In genomic region chr3:107037105-107037504, GRCm38 (mm10) we compare ENCODE assay signal across 7 mouse cellular contexts. TPM values are rescaled to one million over a fixed set of nuclear protein-coding genes. Genes with fewer than 3 reads are reported as not detected.
DNase-seq lines count a peak whose midpoint lies in the region; ATAC-seq lines count a peak whose summit lies in the region.

No protein-coding gene starts in this region.

- no peaks in the 10 kb centered on the region for H3K9me3 ChIP-seq in liver, embryonic 11.5 days (ENCODE audit: control insufficient read depth, low read length)
- H3K9me3 ChIP-seq in forebrain, embryonic 13.5 days (replicated peaks): no peaks in the 10 kb centered on the region
- H3K9me3 ChIP-seq in limb, embryonic 15.5 days: no peaks in the 10 kb centered on the region

- ATAC-seq in liver, embryonic 11.5 days (replicated peaks; ENCODE audit: low FRiP score): no peak
- ATAC-seq in forebrain, embryonic 13.5 days: no peak
- ATAC-seq in limb, embryonic 15.5 days (ENCODE audit: insufficient number of reproducible peaks, low FRiP score, low TSS enrichment, low read depth): no peak

- peak overlapping the region; percentile 16; the same call in 1 of the 2 replicates for H3K9ac ChIP-seq in liver, embryonic 11.5 days (ENCODE audit: low read depth, low read length)
- H3K9ac ChIP-seq in forebrain, embryonic 13.5 days: peak overlapping the region; percentile 92
- H3K9ac ChIP-seq in limb, embryonic 15.5 days: no peak overlapping the region

- H3K27ac ChIP-seq in liver, embryonic 11.5 days (ENCODE audit: low read depth, low read length): no peak overlapping the region
- peak overlapping the region; percentile 89 for H3K27ac ChIP-seq in forebrain, embryonic 13.5 days
- no peak overlapping the region for H3K27ac ChIP-seq in limb, embryonic 15.5 days

- H3K36me3 ChIP-seq in liver, embryonic 11.5 days (ENCODE audit: control insufficient read depth, insufficient read depth, low read length): no peaks in the 10 kb centered on the region
- H3K36me3 ChIP-seq in forebrain, embryonic 13.5 days (ENCODE audit: poor library complexity, severe bottlenecking): no peaks in the 10 kb centered on the region
- no peaks in the 10 kb centered on the region for H3K36me3 ChIP-seq in limb, embryonic 15.5 days

- DNase-seq in liver, embryonic 11.5 days (ENCODE audit: low spot score): no peak
- no peak for DNase-seq in liver
- DNase-seq in cerebellum, adult 8-10 months: peak; percentile 12
- DNase-seq in urinary bladder, postnatal 10 days (ENCODE audit: low spot score): no peak
- no peak for DNase-seq in urinary bladder, adult 2 months (ENCODE audit: low spot score)

- H3K27me3 ChIP-seq in liver, embryonic 11.5 days (replicated peaks; ENCODE audit: control insufficient read depth, insufficient read depth, low read length): peaks cover 29% of the 10 kb centered on the region
- H3K27me3 ChIP-seq in forebrain, embryonic 13.5 days: no peaks in the 10 kb centered on the region
- H3K27me3 ChIP-seq in limb, embryonic 15.5 days: peaks cover 15% of the 10 kb centered on the region; the same call in 1 of the 2 replicates

- H3K4me3 ChIP-seq in liver, embryonic 11.5 days (ENCODE audit: low read depth, low read length): peak overlapping the region; percentile 66
- peak overlapping the region; percentile 81 for H3K4me3 ChIP-seq in forebrain, embryonic 13.5 days
- H3K4me3 ChIP-seq in limb, embryonic 15.5 days: peak overlapping the region; percentile 67

- H3K4me1 ChIP-seq in liver, embryonic 11.5 days (replicated peaks; ENCODE audit: control insufficient read depth, insufficient read depth, low read length): peaks cover 4% of the 10 kb centered on the region
- H3K4me1 ChIP-seq in forebrain, embryonic 13.5 days: peaks cover 70% of the 10 kb centered on the region
- peaks cover 17% of the 10 kb centered on the region for H3K4me1 ChIP-seq in limb, embryonic 15.5 days

- WGBS in liver, embryonic 11.5 days: 40% methylated on average over 12 of the region's 12 CpGs
- whole genome bisulfite sequencing in forebrain, embryonic 13.5 days: 52% methylated on average over 12 of the region's 12 CpGs
- WGBS in limb, embryonic 15.5 days: 59% methylated on average over 12 of the region's 12 CpGs

- peak overlapping the region; percentile 95 for H3K4me2 ChIP-seq in liver, embryonic 11.5 days
- peak overlapping the region; percentile 68 for H3K4me2 ChIP-seq in forebrain, embryonic 13.5 days
- H3K4me2 ChIP-seq in limb, embryonic 15.5 days: peak overlapping the region; percentile 97

RNA-seq across cellular contexts. Expression of gene Kcna3, which starts 1.1 kb away (rescaled TPM):
- polyA plus RNA-seq in liver, embryonic 11.5 days (2014; fragmentation: Nextera tagmentation; extraction: Ambion mirVana): 3.4 and 3.6 TPM in 2 replicates
- polyA plus RNA-seq in forebrain, embryonic 13.5 days (2015; fragmentation: Nextera tagmentation; extraction: Ambion mirVana): 12.9 and 13.4 TPM in 2 replicates
- polyA plus RNA-seq in limb, embryonic 15.5 days (2015; fragmentation: Nextera tagmentation; extraction: Ambion mirVana): 1.1 and 1.5 TPM in 2 replicates
- 0.18 and 0.19 TPM in 2 replicates for polyA plus RNA-seq in urinary bladder, adult 2 months (2012; rRNA removed)
